Mouse (Mus musculus) gastrocnemius, adult 2 months (tissue): ENCODE measurements at regions not wholly inside any gene's neighbourhood (a gene's known extent, or its start where the extent isn't known, plus 50 kb on each side); places are given as distances from the start of the nearest gene placed in this dataset.

ENCODE experiments used
- DNase-seq: peaks from one replicate; pipeline ENCODE4 v3.0.0; 2022
- H3K27ac ChIP-seq: fragments of 200-600 bp; 2 replicates; pipeline ENCODE4 v1.8.1; 2022; ENCODE audit warnings: mild to moderate bottlenecking
- H3K4me3 ChIP-seq: fragments of 200-600 bp; 2 replicates; pipeline ENCODE4 v1.8.1; 2022; ENCODE audit warnings: mild to moderate bottlenecking, moderate library complexity
- CTCF ChIP-seq: fragments of 200-600 bp; IDR thresholded peaks from 2 replicates; pipeline ENCODE4 v1.8.1; 2022; ENCODE audit warnings: antibody characterized with exemption, mild to moderate bottlenecking, moderate library complexity
- intact Hi-C: fragments of 180-260 bp; cut with DNase I; formaldehyde crosslinking; loops from one replicate; pipeline ENCODE4 v1.15.1; 2025

DNA sequence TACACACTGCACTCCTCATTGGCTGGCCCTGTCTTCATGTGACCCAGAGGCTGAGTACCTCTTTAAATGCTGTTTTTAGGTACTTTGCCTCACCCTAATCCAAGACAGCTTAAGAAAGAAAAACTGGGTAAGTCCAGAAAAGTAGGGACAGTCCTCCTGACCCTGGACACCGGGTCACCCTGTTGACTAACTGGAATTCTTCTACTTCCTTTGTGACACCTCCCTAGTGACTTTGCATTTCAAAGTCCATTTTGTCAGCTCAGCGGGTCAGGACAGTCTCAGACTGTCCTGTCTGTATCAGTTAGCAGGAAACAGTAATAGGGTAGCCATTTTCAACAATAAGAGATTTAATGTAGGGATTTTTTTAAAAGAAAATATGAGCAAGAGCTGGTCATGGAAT is 180.8 kb downstream of the Rplp1 start:
- Histone ChIP-seq H3K4me3 (no peak overlapping the region), H3K27ac (no peak overlapping the region)
- intact Hi-C loops, result no loop called here
- no peak for TF ChIP-seq CTCF
- no peak for DNase-seq

DNA sequence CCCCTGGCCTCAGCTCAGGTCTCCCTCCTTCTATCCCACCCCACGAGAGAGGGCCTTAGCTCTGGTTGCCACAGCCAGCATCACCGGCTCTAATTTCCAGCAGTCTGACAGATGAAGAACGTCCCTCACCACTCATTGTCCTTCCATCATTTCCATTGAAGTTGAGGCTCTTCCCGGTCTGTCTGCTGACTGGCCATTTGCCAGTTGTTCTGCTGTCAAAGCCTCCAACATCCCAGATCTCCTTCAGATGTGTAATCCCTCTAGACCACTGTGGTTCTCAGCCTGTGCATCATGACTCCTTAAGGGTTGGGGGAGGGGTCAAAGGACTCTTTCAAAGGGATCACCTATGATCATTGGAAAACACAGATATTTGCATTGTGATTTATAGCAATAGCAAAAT is 181.6 kb downstream of the Rplp1 start:
- no peak for TF ChIP-seq CTCF
- intact Hi-C loops, result no loop called here
- no peak for DNase-seq
- Histone ChIP-seq H3K27ac (no peak overlapping the region), H3K4me3 (no peak overlapping the region)

DNA sequence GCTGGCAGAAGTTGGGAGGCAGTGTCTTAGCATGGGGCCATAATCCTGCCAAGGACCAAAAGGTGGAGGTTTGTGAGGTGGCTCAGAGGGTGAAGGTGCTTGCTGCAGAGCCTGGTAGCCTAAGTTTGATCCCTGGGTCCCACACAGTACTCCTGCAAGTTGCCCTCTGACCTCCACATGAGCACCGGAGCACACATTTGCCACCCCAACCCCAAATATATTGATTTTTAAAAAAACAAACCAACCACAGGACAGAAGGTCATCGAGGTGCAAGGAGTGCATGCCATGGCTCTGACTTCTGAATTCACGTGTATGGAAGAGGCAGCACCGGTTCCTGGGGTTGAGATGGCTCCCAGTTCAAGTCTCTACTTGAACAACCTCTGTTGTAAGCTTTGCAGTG is 186.2 kb downstream of the Rplp1 start:
- no peak for DNase-seq
- intact Hi-C loops, result loop anchor here (10.0 kb wide), 1 partner anchor 137 kb away; no protein-coding TSS in a partner anchor
- Histone ChIP-seq H3K4me3 (no peak overlapping the region), H3K27ac (no peak overlapping the region)
- no peak for TF ChIP-seq CTCF

DNA sequence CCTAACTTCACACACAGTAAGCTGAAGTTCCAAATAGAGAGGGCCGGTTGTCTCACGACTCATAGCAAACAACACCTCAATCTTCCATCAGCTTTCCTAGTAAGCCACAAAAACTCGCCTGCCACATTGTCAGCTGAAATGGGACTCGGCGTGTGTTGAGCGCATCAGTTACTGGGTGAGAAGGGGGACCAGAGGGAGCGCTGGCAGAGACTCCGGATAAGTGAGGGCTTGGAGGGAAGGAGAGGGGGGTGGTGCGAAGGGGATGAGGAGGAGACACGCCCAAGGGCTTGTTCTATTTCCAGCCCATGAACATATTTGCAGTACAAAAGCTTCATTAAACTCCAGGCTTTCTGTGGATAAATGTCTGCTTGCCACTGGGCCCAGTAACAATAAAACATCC is 186.7 kb downstream of the Rplp1 start:
- TF ChIP-seq CTCF, result no peak
- no peak for DNase-seq
- Histone ChIP-seq H3K27ac (no peak overlapping the region), H3K4me3 (no peak overlapping the region)
- intact Hi-C loops, result loop anchor here (10.0 kb wide), 1 partner anchor 137 kb away; no protein-coding TSS in a partner anchor

DNA sequence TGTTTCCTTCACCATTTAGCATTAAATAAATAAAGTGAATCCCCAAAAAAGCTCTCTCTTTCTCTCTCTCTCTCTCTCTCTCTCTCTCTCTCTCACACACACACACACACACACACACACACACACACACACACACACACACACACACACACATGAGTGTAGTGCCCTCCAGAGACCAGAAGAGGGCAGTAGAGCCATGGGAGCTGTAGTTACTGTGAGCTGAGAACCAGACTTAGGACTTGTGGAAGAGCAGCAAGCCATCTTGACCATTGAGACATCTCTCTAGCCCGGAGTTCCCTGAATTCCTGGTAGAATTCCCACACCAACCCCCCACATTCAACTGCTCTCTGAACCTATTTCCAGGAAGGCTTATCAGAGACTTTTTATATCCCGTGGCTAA is 190.3 kb downstream of the Rplp1 start:
- Histone ChIP-seq H3K27ac (no peak overlapping the region), H3K4me3 (no peak overlapping the region)
- no peak for DNase-seq
- intact Hi-C loops, result loop anchor here (10.0 kb wide), 1 partner anchor 141 kb away; no protein-coding TSS in a partner anchor
- peak; percentile 14; the same call in 1 of the 2 replicates for TF ChIP-seq CTCF

DNA sequence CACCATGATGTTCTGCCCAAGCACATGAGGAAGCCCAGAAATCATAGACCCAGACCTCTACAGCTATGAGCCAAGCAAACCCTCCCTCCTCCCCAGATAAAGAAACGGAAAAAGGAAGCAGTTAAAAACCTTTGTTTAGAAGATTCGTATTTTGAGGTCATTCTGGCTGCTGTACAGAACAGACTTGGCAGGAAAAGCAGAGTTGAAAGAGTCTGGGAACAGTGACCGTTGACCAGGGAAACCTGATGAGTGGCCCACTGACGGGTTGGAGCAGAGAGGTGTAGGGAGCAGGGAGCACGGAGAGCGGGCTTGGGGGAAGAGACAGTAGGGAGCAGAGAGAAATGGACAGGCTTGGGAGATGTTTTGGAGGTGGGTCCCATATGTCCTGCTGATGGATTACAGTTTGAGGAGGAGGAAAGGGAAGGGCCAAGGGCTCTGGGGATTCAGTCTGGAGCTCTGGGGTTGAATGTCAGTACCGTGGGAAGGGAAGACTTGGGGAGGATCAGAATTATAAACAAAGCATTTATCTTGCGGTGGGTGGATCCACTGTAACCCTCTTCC is 191.2 kb downstream of the Rplp1 start:
- DNase-seq, result peak; percentile 28
- H3K4me3 ChIP-seq, result no peak overlapping the region
- H3K27ac ChIP-seq, result no peak overlapping the region

DNA sequence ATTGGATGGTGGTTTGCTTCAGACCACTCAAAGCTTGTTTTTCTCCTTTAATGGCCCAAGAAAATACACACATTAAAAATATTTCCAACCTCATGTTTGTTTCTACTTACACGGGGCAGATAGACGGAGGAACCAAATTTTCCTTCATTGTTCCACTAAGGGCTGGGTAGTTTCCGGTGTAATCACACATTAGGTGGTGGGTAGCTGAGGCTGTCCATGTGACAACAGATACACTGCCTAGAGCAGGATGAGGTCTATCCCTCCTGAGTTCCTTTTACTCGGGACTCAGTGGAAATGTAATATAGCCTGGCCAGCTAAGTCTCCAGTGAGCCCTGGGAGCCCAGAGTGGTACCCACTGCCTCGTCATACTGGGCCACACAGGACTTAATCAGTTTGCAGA is 192.5 kb downstream of the Rplp1 start:
- intact Hi-C loops, result loop anchor here (10.0 kb wide), 1 partner anchor 143 kb away; no protein-coding TSS in a partner anchor
- Histone ChIP-seq H3K27ac (no peak overlapping the region), H3K4me3 (no peak overlapping the region)
- TF ChIP-seq CTCF, result no peak
- no peak for DNase-seq

More for the DNA sequence above, 191.2 kb downstream of the Rplp1 start:
- no peak for TF ChIP-seq CTCF
- intact Hi-C loops, result loop anchor here (10.0 kb wide), 1 partner anchor 142 kb away; no protein-coding TSS in a partner anchor

DNA sequence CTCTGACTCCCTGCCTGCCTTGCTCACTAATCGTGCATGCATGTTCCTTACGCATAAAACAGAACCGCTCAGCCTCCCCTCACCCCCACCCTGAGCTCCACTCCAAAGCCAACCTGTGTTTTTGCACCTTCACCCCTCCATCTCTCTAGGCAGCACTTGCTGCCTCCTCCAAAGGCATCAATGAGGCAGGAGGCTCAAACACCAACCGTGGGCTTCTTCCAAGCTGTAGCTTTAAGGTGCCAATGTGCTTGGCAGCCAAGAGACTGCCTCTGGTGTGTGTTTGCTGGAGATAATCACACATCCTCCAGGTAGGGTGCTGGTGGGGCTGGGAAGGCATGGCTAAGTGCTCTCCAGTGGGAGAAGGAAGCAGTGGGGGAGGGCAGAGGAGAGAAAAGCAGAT is 193.3 kb downstream of the Rplp1 start:
- TF ChIP-seq CTCF, result no peak

DNA sequence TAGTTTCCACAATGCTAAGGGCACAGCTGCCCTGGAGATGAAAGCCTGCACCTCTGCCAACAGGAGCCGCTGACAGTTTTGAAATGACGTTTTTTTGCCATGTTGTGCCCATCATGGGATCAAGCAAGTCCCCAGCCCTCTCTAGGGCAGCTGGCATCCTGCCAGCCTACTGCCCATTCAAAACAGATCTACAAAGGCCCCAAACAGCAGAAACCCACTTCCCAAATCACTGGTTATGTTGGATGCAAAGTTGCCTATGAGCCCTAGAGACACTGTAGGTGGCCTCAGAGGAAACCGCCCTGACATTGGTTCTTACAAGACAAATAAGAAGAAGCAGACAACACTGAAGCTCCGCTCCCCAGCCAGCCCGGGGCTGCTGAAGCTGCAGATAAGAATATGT is 194.1 kb downstream of the Rplp1 start:
- no peak overlapping the region for H3K27ac ChIP-seq
- no peak for TF ChIP-seq CTCF
- intact Hi-C loops, result loop anchor here (10.0 kb wide), 1 partner anchor 145 kb away; no protein-coding TSS in a partner anchor
- no peak for DNase-seq
- H3K4me3 ChIP-seq, result no peak overlapping the region

More for the DNA sequence above, 193.3 kb downstream of the Rplp1 start:
- Histone ChIP-seq H3K27ac (no peak overlapping the region), H3K4me3 (no peak overlapping the region)
- no peak for DNase-seq
- intact Hi-C loops, result loop anchor here (10.0 kb wide), 1 partner anchor 144 kb away; no protein-coding TSS in a partner anchor

DNA sequence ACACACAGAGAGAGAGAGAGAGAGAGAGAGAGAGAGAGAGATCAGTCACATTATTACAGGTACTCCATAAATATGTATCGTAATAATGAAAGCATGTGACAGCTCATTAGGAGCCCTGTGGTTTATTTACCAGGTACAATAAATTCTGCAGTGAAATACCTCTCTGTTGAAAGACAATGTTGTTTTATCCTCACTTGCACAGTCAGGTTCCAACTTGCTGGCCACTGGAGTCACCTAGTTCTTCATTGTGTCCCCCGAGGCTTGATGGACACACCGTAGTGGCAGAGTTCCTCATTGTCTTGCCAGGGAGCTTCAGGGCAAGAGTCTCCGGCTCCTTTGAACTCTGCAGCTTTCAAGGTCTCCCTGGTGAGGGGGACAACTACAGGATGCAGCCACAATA is 197.6 kb downstream of the Rplp1 start:
- intact Hi-C loops, result no loop called here
- no peak for TF ChIP-seq CTCF
- no peak overlapping the region for H3K27ac ChIP-seq
- no peak overlapping the region for H3K4me3 ChIP-seq
- no peak for DNase-seq

DNA sequence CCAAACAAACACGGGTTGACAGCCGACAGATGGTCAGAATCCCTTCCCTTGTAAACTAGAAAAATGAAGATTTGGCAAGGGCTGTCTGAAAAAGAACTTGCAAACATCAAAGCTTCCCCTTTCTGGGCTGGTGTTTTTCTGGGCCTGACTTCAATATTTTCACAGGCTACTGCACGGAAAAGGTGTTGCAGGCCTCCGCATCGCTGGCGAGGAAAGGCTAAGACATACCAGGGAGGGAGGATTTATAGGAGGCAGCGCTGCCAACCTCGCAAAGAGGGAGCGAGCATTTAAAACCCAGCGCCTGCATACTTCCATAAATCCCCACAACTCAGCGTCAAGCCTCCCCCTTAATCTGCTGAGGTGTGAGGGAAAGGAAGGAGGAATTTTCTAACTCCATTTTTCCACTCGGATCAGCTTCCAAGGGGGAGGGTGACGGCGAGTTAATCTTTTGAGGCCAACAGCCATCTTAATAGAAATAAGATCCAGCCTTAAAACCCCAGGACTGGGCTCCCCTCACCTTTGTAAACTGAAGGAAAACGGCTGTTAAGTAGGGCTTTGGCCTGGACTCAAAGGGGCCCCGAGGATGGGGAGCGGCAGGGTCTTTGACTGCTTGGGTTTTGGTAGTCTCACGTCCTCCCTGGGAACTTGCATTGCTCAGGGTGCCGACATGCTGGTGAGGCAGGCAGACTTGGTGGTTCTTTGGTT is 199.9 kb downstream of the Rplp1 start:
- intact Hi-C loops, result no loop called here
- Histone ChIP-seq H3K4me3 (no peak overlapping the region), H3K27ac (no peak overlapping the region)
- no peak for TF ChIP-seq CTCF
- DNase-seq, result no peak

DNA sequence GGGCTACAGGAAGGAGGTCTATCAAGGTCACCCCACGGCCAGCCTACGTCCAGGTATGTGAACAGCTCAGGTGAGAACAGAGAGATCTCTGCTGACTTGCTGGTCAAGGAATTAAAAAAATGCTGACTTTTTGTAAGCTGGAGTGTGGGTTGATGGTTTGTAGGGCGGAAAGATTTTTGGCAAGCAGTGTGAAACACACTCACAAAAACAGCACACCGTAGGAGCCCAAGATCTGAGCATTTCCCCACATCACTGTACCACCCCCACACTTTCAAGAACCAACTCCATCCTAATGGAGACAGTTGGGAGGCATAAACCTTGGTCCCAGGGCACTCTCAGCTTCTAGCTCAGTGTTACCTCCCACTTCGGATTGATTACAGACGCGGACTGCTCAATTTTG is 200.5 kb downstream of the Rplp1 start:
- intact Hi-C loops, result no loop called here
- no peak for DNase-seq

DNA sequence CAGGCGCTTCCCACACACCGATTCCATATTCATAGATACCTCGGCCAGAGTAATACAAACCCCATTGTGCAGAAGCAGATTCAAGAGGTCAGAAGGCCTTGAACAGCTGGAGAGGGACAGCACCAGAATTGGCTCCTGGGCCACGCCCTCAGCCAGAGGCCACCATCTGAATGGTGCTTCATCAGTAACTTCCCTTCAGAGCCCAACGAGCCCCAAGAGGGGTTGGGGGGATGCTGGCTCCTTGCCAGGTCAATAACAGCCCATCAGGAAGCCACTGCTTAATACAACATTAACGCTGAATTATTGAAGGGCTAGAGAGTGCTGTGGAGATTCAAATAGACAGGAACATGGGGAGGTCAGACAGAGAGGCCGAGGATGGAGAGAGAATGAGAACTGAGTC is 203.0 kb downstream of the Rplp1 start:
- DNase-seq, result no peak
- no peak overlapping the region for H3K4me3 ChIP-seq
- TF ChIP-seq CTCF, result no peak
- no peak overlapping the region for H3K27ac ChIP-seq
- intact Hi-C loops, result no loop called here

More for the DNA sequence above, 200.5 kb downstream of the Rplp1 start:
- no peak overlapping the region for H3K4me3 ChIP-seq
- no peak for TF ChIP-seq CTCF
- H3K27ac ChIP-seq, result no peak overlapping the region

DNA sequence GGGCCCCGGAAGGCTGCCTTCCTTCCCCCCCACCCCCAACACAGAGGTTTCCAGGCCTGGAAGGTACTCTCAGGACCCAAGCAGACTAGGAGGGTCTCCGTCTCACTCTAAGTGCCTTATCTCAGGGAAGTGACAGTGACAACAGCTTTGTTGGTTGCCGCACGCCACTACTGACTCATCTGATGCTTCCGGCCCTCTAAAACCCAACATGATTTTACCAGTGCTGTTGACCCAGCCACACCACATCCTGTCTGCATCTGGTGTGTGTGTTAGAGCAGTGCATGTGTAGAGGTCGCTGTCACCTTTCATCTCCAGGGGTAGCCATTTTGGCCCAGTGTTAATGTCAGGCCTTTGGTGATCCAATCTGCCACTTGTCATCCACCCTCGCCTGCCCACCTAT is 206.5 kb downstream of the Rplp1 start:
- DNase-seq, result no peak
- H3K27ac ChIP-seq, result no peak overlapping the region
- H3K4me3 ChIP-seq, result no peak overlapping the region
- no peak for TF ChIP-seq CTCF
- intact Hi-C loops, result no loop called here
